Mouse (Mus musculus): Measurements from ENCODE around the gene Olfr390.

Olfr390 gene

DNA sequence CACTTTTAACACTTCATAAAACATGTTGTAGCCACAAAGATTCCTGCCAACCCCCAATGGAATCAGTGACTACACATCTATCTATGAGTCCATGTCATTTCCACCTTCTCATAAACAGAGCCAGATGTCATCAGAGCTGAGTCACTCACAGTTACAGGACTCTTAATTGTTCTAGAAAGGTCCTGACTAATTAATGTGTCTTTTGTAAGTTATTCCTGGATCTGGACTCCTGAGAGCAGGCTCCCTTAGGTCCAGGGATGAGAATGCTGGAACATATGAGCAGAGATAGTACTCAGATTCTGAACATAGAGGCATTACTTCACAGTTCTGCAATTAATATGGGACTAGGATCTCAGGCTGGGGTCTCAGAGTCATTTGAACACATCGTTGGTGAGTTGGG lies at the start of gene Olfr390:
Olfr390 (plus strand) TSS at position 301 of the 400 bp plus-strand sequence.
- no peak for DNase-seq (ENCODE audit: low spot score)

- DNase-seq (ENCODE audit: low spot score) = no peak
Observed at GRCm38 (mm10) chr11:73759115-73759514, 23.6 kb upstream of the Olfr390 start.

DNA sequence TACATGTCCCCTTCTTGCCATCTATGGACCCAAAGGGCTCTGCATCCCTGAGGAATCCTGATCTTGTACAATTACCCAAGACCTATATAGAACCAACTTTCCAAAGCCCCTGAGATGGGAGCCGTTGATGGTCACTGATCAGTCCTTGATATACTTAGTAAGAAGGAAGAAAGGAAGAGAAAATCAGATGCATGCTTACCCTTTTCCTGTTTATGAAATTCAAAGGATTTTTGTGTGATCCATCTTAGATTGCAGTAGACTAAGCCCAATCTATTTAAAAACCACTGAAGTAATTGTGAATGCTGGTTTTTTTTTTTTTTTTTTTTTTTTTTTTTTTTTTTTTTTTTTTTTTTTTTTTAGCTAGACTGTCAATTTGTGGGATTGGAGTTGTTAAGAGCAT lies 2.2 kb upstream of the Olfr390 start, which contains the start of gene Olfr389:
Olfr389 (minus strand) TSS at position 101 of the 400 bp plus-strand sequence.
- no peak for DNase-seq (ENCODE audit: low spot score)

GRCm38 (mm10) chr11:73802952-73803351 lies 20.2 kb downstream of the Olfr390 start, which contains the start of gene Olfr391-ps:
Olfr391-ps (minus strand) TSS chr11:73803052.
- no peak for DNase-seq (ENCODE audit: low spot score)

- DNase-seq (ENCODE audit: low spot score) = no peak
Observed at GRCm38 (mm10) chr11:73816949-73817348, 34.2 kb downstream of the Olfr390 start, which contains the start of gene Olfr392. Olfr392 (minus strand) TSS chr11:73817049.

Data from urinary bladder, postnatal 14 days (tissue).